In the genomic region with DNA sequence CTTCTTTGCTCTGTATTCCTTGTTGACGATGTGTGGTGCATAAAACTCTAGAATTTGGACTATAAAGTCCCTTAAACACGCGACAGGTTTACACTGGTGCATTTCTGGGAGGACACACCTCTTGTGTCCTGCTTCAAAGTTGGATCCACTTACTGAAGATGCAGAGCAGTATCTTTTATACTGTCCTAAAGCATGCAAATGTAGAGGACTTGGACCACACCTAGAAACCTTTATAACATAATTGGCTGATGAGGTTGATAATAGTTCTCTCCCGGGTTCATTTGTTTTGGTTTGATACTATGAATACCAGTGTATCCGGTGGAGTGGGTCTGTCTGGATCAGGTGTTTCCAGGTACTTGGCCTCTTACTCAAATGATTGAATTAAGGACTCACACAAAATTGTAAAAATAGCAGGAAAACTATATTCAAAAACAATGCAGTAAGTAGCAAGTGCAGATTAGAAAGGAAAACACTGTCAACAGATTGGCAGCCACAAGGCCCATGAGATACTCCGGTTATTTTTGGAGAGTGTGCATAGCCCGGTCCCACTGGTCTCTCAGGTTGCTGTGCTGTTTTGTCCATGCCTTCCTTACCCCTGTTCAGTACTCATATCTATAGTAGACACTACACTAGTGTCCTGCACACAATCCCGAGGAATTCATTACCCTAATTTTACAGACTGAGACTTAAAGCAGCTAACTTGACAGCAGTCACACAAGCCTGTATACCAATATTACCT, we compare ENCODE assay signal across 8 mouse cellular contexts. TPM values are rescaled to one million over a fixed set of nuclear protein-coding genes. Genes with fewer than 3 reads are reported as not detected.
DNase-seq lines count a peak whose midpoint lies in the region; ATAC-seq and TF ChIP-seq lines count a peak whose summit lies in the region.

No protein-coding gene starts in this region.

- peak overlapping the region; percentile 99 for H3K9ac ChIP-seq in kidney, embryonic 15.5 days
- peak overlapping the region; percentile 99 for H3K9ac ChIP-seq in hindbrain, embryonic 13.5 days
- peak overlapping the region; percentile 93 for H3K9ac ChIP-seq in midbrain, embryonic 14.5 days (replicated peaks; ENCODE audit: low read length)

- peak overlapping the region; percentile 81 for H3K4me2 ChIP-seq in kidney, embryonic 15.5 days
- H3K4me2 ChIP-seq in hindbrain, embryonic 13.5 days: peak overlapping the region; percentile 93
- H3K4me2 ChIP-seq in midbrain, embryonic 14.5 days (ENCODE audit: low read length): peak overlapping the region; percentile 95

- no peak for DNase-seq in kidney, postnatal 25 days
- no peak for DNase-seq in midbrain, embryonic 14.5 days
- DNase-seq in right cerebral cortex, postnatal 36 days (ENCODE audit: low spot score in 2 of 2): no peak
- no peak for DNase-seq in thymus, postnatal 10 days (ENCODE audit: low spot score in 2 of 2)
- DNase-seq in urinary bladder, postnatal 14 days (ENCODE audit: low spot score): no peak

- 41% methylated on average over 8 of the region's 8 CpGs for WGBS in kidney, embryonic 15.5 days
- 54% methylated on average over 8 of the region's 8 CpGs for WGBS in hindbrain, embryonic 13.5 days
- WGBS in midbrain, embryonic 14.5 days: 56% methylated on average over 8 of the region's 8 CpGs

- no peak for ATAC-seq in kidney, embryonic 15.5 days (replicated peaks; ENCODE audit: low FRiP score)
- ATAC-seq in hindbrain, embryonic 13.5 days (ENCODE audit: low FRiP score): no peak
- ATAC-seq in midbrain, embryonic 14.5 days (ENCODE audit: low FRiP score, low TSS enrichment): no peak

- peaks cover 11% of the 10 kb centered on the region for H3K4me1 ChIP-seq in kidney, embryonic 15.5 days
- peaks cover 16% of the 10 kb centered on the region for H3K4me1 ChIP-seq in bone marrow macrophage, adult 2 months (ENCODE audit: control insufficient read depth, insufficient read depth, low read length)
- H3K4me1 ChIP-seq in hindbrain, embryonic 13.5 days (replicated peaks): peaks cover 30% of the 10 kb centered on the region
- peaks cover 11% of the 10 kb centered on the region for H3K4me1 ChIP-seq in midbrain, embryonic 14.5 days (ENCODE audit: control insufficient read depth, insufficient read depth, low read length)

- no peaks in the 10 kb centered on the region for H3K36me3 ChIP-seq in kidney, embryonic 15.5 days
- H3K36me3 ChIP-seq in hindbrain, embryonic 13.5 days: no peaks in the 10 kb centered on the region
- no peaks in the 10 kb centered on the region for H3K36me3 ChIP-seq in midbrain, embryonic 14.5 days (ENCODE audit: control insufficient read depth, insufficient read depth, low read length)

- H3K4me3 ChIP-seq in kidney, embryonic 15.5 days (replicated peaks): peak overlapping the region; percentile 89
- peak overlapping the region; percentile 78 for H3K4me3 ChIP-seq in bone marrow macrophage, adult 2 months (ENCODE audit: insufficient read depth, low read length)
- H3K4me3 ChIP-seq in hindbrain, embryonic 13.5 days: peak overlapping the region; percentile 100
- peak overlapping the region; percentile 96 for H3K4me3 ChIP-seq in midbrain, embryonic 14.5 days (replicated peaks; ENCODE audit: low read depth, low read length)

- TF ChIP-seq CTCF in bone marrow macrophage, adult 2 months (IDR thresholded peaks at IDR 0.05; ENCODE audit: low read depth, low read length): no peak

- H3K27me3 ChIP-seq in kidney, embryonic 15.5 days: 0 out of 2 replicates have a peak, but pooled peaks cover 2% of the 10 kb centered on the region
- 0 out of 2 replicates have a peak, but pooled peaks cover 7% of the 10 kb centered on the region for H3K27me3 ChIP-seq in hindbrain, embryonic 13.5 days
- no peaks in the 10 kb centered on the region for H3K27me3 ChIP-seq in midbrain, embryonic 14.5 days (ENCODE audit: control insufficient read depth, insufficient read depth, low read length)

- no peak for TF ChIP-seq POLR2A in bone marrow macrophage, adult 2 months (IDR thresholded peaks at IDR 0.05; ENCODE audit: borderline replicate concordance, low read depth, low read length)

- peaks cover 5% of the 10 kb centered on the region; the same call in 1 of the 2 replicates for H3K9me3 ChIP-seq in kidney, embryonic 15.5 days (replicated peaks)
- no peaks in the 10 kb centered on the region for H3K9me3 ChIP-seq in hindbrain, embryonic 13.5 days
- no peaks in the 10 kb centered on the region for H3K9me3 ChIP-seq in midbrain, embryonic 14.5 days (ENCODE audit: control insufficient read depth, low read length)

- peak overlapping the region; percentile 99 for H3K27ac ChIP-seq in kidney, embryonic 15.5 days
- peak overlapping the region; percentile 82 for H3K27ac ChIP-seq in bone marrow macrophage, adult 2 months (ENCODE audit: insufficient read depth, low read depth, low read length)
- no peak overlapping the region for H3K27ac ChIP-seq in hindbrain, embryonic 13.5 days
- H3K27ac ChIP-seq in midbrain, embryonic 14.5 days (replicated peaks; ENCODE audit: low read depth, low read length): no peak overlapping the region

RNA-seq across cellular contexts. Expression of gene Pdcd7, which starts 1.4 kb away (rescaled TPM):
- 9.2 and 9.8 TPM in 2 replicates for polyA plus RNA-seq in kidney, embryonic 15.5 days (2015; fragmentation: Nextera tagmentation; extraction: Ambion mirVana)
- 11.1 and 15.9 TPM in 2 replicates for polyA plus RNA-seq in bone marrow macrophage, adult 2 months (2012; ENCODE audit: insufficient read depth, insufficient read length, missing spikeins)
- 8.2 and 8.7 TPM in 2 replicates for polyA plus RNA-seq in hindbrain, embryonic 13.5 days (2015; fragmentation: Nextera tagmentation; extraction: Ambion mirVana)
- polyA plus RNA-seq in midbrain, embryonic 14.5 days (2014; fragmentation: Nextera tagmentation; extraction: Ambion mirVana): 10.1 and 13.1 TPM in 2 replicates

RNA-seq across cellular contexts. Expression of gene Ubap1l, which starts 13.6 kb away (rescaled TPM):
- polyA plus RNA-seq in kidney, embryonic 15.5 days (2015; fragmentation: Nextera tagmentation; extraction: Ambion mirVana): 0.14 and 0.31 TPM in 2 replicates
- not detected in 2 replicates for polyA plus RNA-seq in bone marrow macrophage, adult 2 months (2012; ENCODE audit: insufficient read depth, insufficient read length, missing spikeins)
- 2.0 and 2.3 TPM in 2 replicates for polyA plus RNA-seq in hindbrain, embryonic 13.5 days (2015; fragmentation: Nextera tagmentation; extraction: Ambion mirVana)
- 1.5 and 1.7 TPM in 2 replicates for polyA plus RNA-seq in midbrain, embryonic 14.5 days (2014; fragmentation: Nextera tagmentation; extraction: Ambion mirVana)

RNA-seq across cellular contexts. Expression of gene Kbtbd13, which starts 44.2 kb away (rescaled TPM):
- polyA plus RNA-seq in kidney, embryonic 15.5 days (2015; fragmentation: Nextera tagmentation; extraction: Ambion mirVana): 2.2 TPM in 2 replicates
- not detected in 2 replicates for polyA plus RNA-seq in bone marrow macrophage, adult 2 months (2012; ENCODE audit: insufficient read depth, insufficient read length, missing spikeins)
- 0.65 and 0.79 TPM in 2 replicates for polyA plus RNA-seq in hindbrain, embryonic 13.5 days (2015; fragmentation: Nextera tagmentation; extraction: Ambion mirVana)
- polyA plus RNA-seq in midbrain, embryonic 14.5 days (2014; fragmentation: Nextera tagmentation; extraction: Ambion mirVana): 0.23 and 0.47 TPM in 2 replicates

RNA-seq across cellular contexts. Expression of gene Rasl12, which starts 51.0 kb away (rescaled TPM):
- polyA plus RNA-seq in kidney, embryonic 15.5 days (2015; fragmentation: Nextera tagmentation; extraction: Ambion mirVana): 13.4 and 16.1 TPM in 2 replicates
- polyA plus RNA-seq in bone marrow macrophage, adult 2 months (2012; ENCODE audit: insufficient read depth, insufficient read length, missing spikeins): not detected in 2 replicates
- polyA plus RNA-seq in hindbrain, embryonic 13.5 days (2015; fragmentation: Nextera tagmentation; extraction: Ambion mirVana): 7.1 and 7.9 TPM in 2 replicates
- polyA plus RNA-seq in midbrain, embryonic 14.5 days (2014; fragmentation: Nextera tagmentation; extraction: Ambion mirVana): 6.5 and 7.1 TPM in 2 replicates

RNA-seq across cellular contexts. Expression of gene Clpx, which starts 53.2 kb away (rescaled TPM):
- polyA plus RNA-seq in kidney, embryonic 15.5 days (2015; fragmentation: Nextera tagmentation; extraction: Ambion mirVana): 50.6 and 53.5 TPM in 2 replicates
- polyA plus RNA-seq in bone marrow macrophage, adult 2 months (2012; ENCODE audit: insufficient read depth, insufficient read length, missing spikeins): 19.2 and 20.8 TPM in 2 replicates
- polyA plus RNA-seq in hindbrain, embryonic 13.5 days (2015; fragmentation: Nextera tagmentation; extraction: Ambion mirVana): 40.9 and 46.8 TPM in 2 replicates
- polyA plus RNA-seq in midbrain, embryonic 14.5 days (2014; fragmentation: Nextera tagmentation; extraction: Ambion mirVana): 38.1 and 45.6 TPM in 2 replicates

Comparison
In these comparisons a context has a peak if more than half of its experiments do, and no peak if none do; other contexts are left out.
1. H3K27ac ChIP-seq: peak in kidney, embryonic 15.5 days (single experiment) and bone marrow macrophage, adult 2 months (single experiment); none in hindbrain, embryonic 13.5 days (single experiment) and midbrain, embryonic 14.5 days (single experiment).
2. Peak in every context shown above with its lines, with median percentiles within 50 percentile points of each other: H3K4me2 ChIP-seq, H3K4me3 ChIP-seq and H3K9ac ChIP-seq.